Mouse (Mus musculus): Measurements from ENCODE around the gene Itgb3bp.

DNA sequence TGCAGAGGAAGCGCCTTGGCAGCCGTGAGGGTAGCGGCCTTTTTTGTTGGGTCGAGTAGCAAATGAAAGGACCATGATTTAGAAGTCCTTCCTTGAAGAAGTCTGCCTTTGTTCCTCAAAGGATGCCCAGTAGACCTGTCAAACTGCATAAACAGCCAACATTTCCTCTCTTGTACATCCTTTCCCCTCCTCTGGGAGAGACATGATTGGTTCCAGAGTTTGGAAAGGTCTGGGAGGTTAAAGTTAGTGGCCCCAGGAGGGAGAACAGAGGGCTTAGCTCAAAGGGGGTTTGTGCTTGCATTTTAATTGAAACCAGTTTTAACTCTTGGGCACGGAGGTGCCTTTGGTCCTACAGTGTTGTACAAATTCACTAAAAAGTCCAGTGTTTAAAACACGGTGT lies 36.9 kb upstream of the Itgb3bp start:
- no peak for TF ChIP-seq CEBPB (IDR thresholded peaks at IDR 0.05; ENCODE audit: insufficient read depth, poor library complexity, severe bottlenecking)
- TF ChIP-seq POLR2A (IDR thresholded peaks at IDR 0.05; ENCODE audit: insufficient read length, low read depth): no peak
- no peak for TF ChIP-seq E2F4 (IDR thresholded peaks at IDR 0.05; ENCODE audit: insufficient read depth)
- TF ChIP-seq MAX (IDR thresholded peaks at IDR 0.05; ENCODE audit: low read depth): no peak
- no peak for TF ChIP-seq MYOG (IDR thresholded peaks at IDR 0.05; ENCODE audit: control insufficient read depth in 1 of 3, insufficient read depth in 1 of 3, insufficient read length in 2 of 3, low read depth in 2 of 3)
- TF ChIP-seq USF1 (IDR thresholded peaks at IDR 0.05; ENCODE audit: low read depth): no peak
- TF ChIP-seq TCF12 (IDR thresholded peaks at IDR 0.05; ENCODE audit: insufficient read depth, poor library complexity, severe bottlenecking): no peak
- TF ChIP-seq REST (IDR thresholded peaks at IDR 0.05; ENCODE audit: insufficient read depth, insufficient read length): no peak
- TF ChIP-seq MYOD1 (IDR thresholded peaks at IDR 0.05; ENCODE audit: control insufficient read depth in 1 of 3, insufficient read length in 2 of 3, low read depth in 2 of 3): no peak

Data from myocyte (in vitro differentiated cells).